Mouse (Mus musculus) MEL (cell line): ENCODE data around the gene Vmn1r157. TPM values are rescaled to one million over a fixed set of nuclear protein-coding genes. Genes with fewer than 3 reads are reported as not detected.
"Not testable (repeated sequence)": the region's sequence is repeated elsewhere in the genome, so short reads cannot be mapped to it uniquely, and the experiment has no call there.

Experiments
- DNase-seq: peaks from one replicate; pipeline ENCODE4 v3.0.0; 2011; ENCODE audit warnings: low read depth, low spot score
- H3K27ac ChIP-seq: 2 replicates; pipeline ENCODE4 v1.5.1; 2012; ENCODE audit warnings: low read depth, mild to moderate bottlenecking, control low read depth, low read length, moderate library complexity; ENCODE audit not compliant: control insufficient read depth
- H3K27me3 ChIP-seq, 2 experiments: fragments of 150-350 bp in 1 of 2; sonication (generic) in 1 of 2; 2 replicates each; pipeline ENCODE4 v1.6.1; 2012; ENCODE audit warnings: low read length in 2 of 2, mild to moderate bottlenecking in 2 of 2, improper control_type of control experiment in 1 of 2, moderate library complexity in 1 of 2; ENCODE audit not compliant: insufficient read depth in 2 of 2, control insufficient read depth in 1 of 2
- H3K36me3 ChIP-seq, 2 experiments: 2 replicates each; pipeline ENCODE4 v1.6.1; 2012 to 2014; ENCODE audit warnings: low read length in 2 of 2, improper control_type of control experiment in 1 of 2, inconsistent platforms in 1 of 2, mild to moderate bottlenecking in 1 of 2; ENCODE audit not compliant: insufficient read depth in 2 of 2, control insufficient read depth in 1 of 2
- H3K4me1 ChIP-seq, 2 experiments: fragments of 150-350 bp in 1 of 2; sonication (generic) in 1 of 2; 2 replicates each; pipeline ENCODE4 v1.6.1; 2012; ENCODE audit warnings: low read length in 2 of 2, improper control_type of control experiment in 1 of 2, mild to moderate bottlenecking in 1 of 2; ENCODE audit not compliant: insufficient read depth in 2 of 2, control insufficient read depth in 1 of 2
- H3K4me3 ChIP-seq, 2 experiments: fragments of 150-350 bp in 1 of 2; sonication (generic) in 1 of 2; 2 replicates each; pipeline ENCODE4 v1.5.1; 2012; ENCODE audit warnings: low read depth in 2 of 2, low read length in 2 of 2, mild to moderate bottlenecking in 2 of 2, moderate library complexity in 2 of 2, control low read depth in 1 of 2, improper control_type of control experiment in 1 of 2; ENCODE audit not compliant: control insufficient read depth in 1 of 2, insufficient read depth in 1 of 2
- H3K79me2 ChIP-seq: 2 replicates; pipeline ENCODE4 v1.6.1; 2012; ENCODE audit warnings: mild to moderate bottlenecking, low read length, moderate library complexity; ENCODE audit not compliant: control insufficient read depth, poor library complexity, insufficient read depth
- H3K9ac ChIP-seq: 2 replicates; pipeline ENCODE4 v1.6.1; 2012; ENCODE audit warnings: low read depth, mild to moderate bottlenecking, control low read depth, low read length, moderate library complexity; ENCODE audit not compliant: control insufficient read depth, poor library complexity, severe bottlenecking
- H3K9me3 ChIP-seq: fragments of 150-350 bp; sonication (generic); replicated peaks from 2 replicates; pipeline ENCODE4 v1.6.1; 2012; ENCODE audit warnings: mild to moderate bottlenecking, low read length, improper control_type of control experiment, moderate library complexity; ENCODE audit not compliant: insufficient read depth
- polyA plus RNA-seq, 2 experiments: library from polyadenylated mRNA; stranded (reverse) in 1 of 2; unstranded in 1 of 2; fragments of >175 nt in 1 of 2; fragments of >200 nt in 1 of 2; gene quantifications; 2 replicates each; pipeline versions ENCODE4 v1.2.1 to v1.2.4; 2012; ENCODE audit warnings: low replicate concordance in 2 of 2, low read depth in 1 of 2; ENCODE audit not compliant: insufficient read length in 2 of 2, insufficient read depth in 1 of 2, missing spikeins in 1 of 2
- total RNA-seq: library from RNA; depleted of rRNA; stranded (reverse); fragments of 300-350 nt; gene quantifications from 2 replicates; pipeline ENCODE4 v1.2.3, GENCODE M21; 2012; rRNA removed

Gene Vmn1r157
- total RNA-seq (not detected in 2 replicates), polyA plus RNA-seq (not detected)

GRCm38 (mm10) chr7:22761397-22761796 is at the start of gene Vmn1r157:
Gene Vmn1r157 (plus strand): TSS chr7:22761697.
- H3K4me1 ChIP-seq, H3K27me3 ChIP-seq, H3K27ac ChIP-seq, H3K9me3 ChIP-seq, H3K4me3 ChIP-seq, H3K79me2 ChIP-seq, DNase-seq, H3K36me3 ChIP-seq, H3K9ac ChIP-seq: not testable (repeated sequence)

- H3K36me3 ChIP-seq, H3K79me2 ChIP-seq, H3K4me3 ChIP-seq, H3K9me3 ChIP-seq, H3K4me1 ChIP-seq, H3K27me3 ChIP-seq, DNase-seq, H3K9ac ChIP-seq, H3K27ac ChIP-seq: not testable (repeated sequence)
These were observed 41.9 kb upstream of the Vmn1r157 start, which contains the start of gene Gm4567 for GRCm38 (mm10) chr7:22719610-22720009. Gene Gm4567 (minus strand): TSS chr7:22719710.

GRCm38 (mm10) chr7:22775981-22776380 is 14.5 kb downstream of the Vmn1r157 start:
- not testable (repeated sequence) for H3K27ac ChIP-seq, H3K27me3 ChIP-seq, H3K9ac ChIP-seq, H3K9me3 ChIP-seq, DNase-seq, H3K4me1 ChIP-seq, H3K36me3 ChIP-seq, H3K4me3 ChIP-seq, H3K79me2 ChIP-seq

GRCm38 (mm10) chr7:22790682-22791081 is 29.2 kb downstream of the Vmn1r157 start, which contains the start of gene Vmn1r158:
Gene Vmn1r158 (minus strand): TSS chr7:22790782.
- not testable (repeated sequence) for H3K9me3 ChIP-seq, H3K4me3 ChIP-seq, H3K36me3 ChIP-seq, DNase-seq, H3K9ac ChIP-seq, H3K27ac ChIP-seq, H3K27me3 ChIP-seq, H3K4me1 ChIP-seq, H3K79me2 ChIP-seq

Other genes with a start within 250 kb of the Vmn1r157 start
- gene Vmn1r152, start 238.7 kb upstream of the Vmn1r157 start, total RNA-seq = not detected in 2 replicates
- not detected for gene Vmn1r152, start 238.7 kb upstream of the Vmn1r157 start, polyA plus RNA-seq
- gene Gm8677, start 226.8 kb upstream of the Vmn1r157 start, total RNA-seq = not detected in 2 replicates
- gene Gm8677, start 226.8 kb upstream of the Vmn1r157 start, polyA plus RNA-seq = not detected
- not detected in 2 replicates for gene Gm4201, start 196.4 kb upstream of the Vmn1r157 start, total RNA-seq
- gene Gm4201, start 196.4 kb upstream of the Vmn1r157 start, polyA plus RNA-seq = not detected
- gene Gm4565, start 173.6 kb upstream of the Vmn1r157 start, total RNA-seq = not detected in 2 replicates
- gene Gm4565, start 173.6 kb upstream of the Vmn1r157 start, polyA plus RNA-seq = not detected
- not detected in 2 replicates for gene Vmn1r155, start 103.7 kb upstream of the Vmn1r157 start, total RNA-seq
- not detected for gene Vmn1r155, start 103.7 kb upstream of the Vmn1r157 start, polyA plus RNA-seq
- gene Gm8693, start 69.4 kb upstream of the Vmn1r157 start, total RNA-seq = not detected in 2 replicates
- not detected for gene Gm8693, start 69.4 kb upstream of the Vmn1r157 start, polyA plus RNA-seq
- gene Gm4567, start 42.0 kb upstream of the Vmn1r157 start, total RNA-seq = not detected in 2 replicates
- not detected for gene Gm4567, start 42.0 kb upstream of the Vmn1r157 start, polyA plus RNA-seq
- not detected in 2 replicates for gene Vmn1r158, start 29.1 kb downstream of the Vmn1r157 start, total RNA-seq
- gene Vmn1r158, start 29.1 kb downstream of the Vmn1r157 start, polyA plus RNA-seq = not detected
- not detected in 2 replicates for gene Vmn1r159, start 81.9 kb downstream of the Vmn1r157 start, total RNA-seq
- gene Vmn1r159, start 81.9 kb downstream of the Vmn1r157 start, polyA plus RNA-seq = not detected
- not detected in 2 replicates for gene Vmn1r160, start 109.5 kb downstream of the Vmn1r157 start, total RNA-seq
- gene Vmn1r160, start 109.5 kb downstream of the Vmn1r157 start, polyA plus RNA-seq = not detected
- gene Gm4214, start 223.0 kb downstream of the Vmn1r157 start, total RNA-seq = not detected in 2 replicates
- not detected for gene Gm4214, start 223.0 kb downstream of the Vmn1r157 start, polyA plus RNA-seq